Mouse (Mus musculus) kidney, embryonic 15.5 days (tissue): ENCODE data around the gene Pard6a. TPM values are rescaled to one million over a fixed set of nuclear protein-coding genes. Genes with fewer than 3 reads are reported as not detected.

Experiments
- ATAC-seq: fragments of 200-750 bp; cut with Nextera tagmentation; replicated peaks from 2 replicates; pipeline ENCODE4 v1.8.0; 2017; ENCODE audit warnings: moderate TSS enrichment; ENCODE audit not compliant: low FRiP score
- H3K27ac ChIP-seq: fragments of 300-500 bp; sonication (generic); 2 replicates; pipeline ENCODE4 v1.5.1; 2015; ENCODE audit warnings: mild to moderate bottlenecking, inconsistent platforms
- H3K27me3 ChIP-seq: fragments of 300-500 bp; sonication (generic); 2 replicates; pipeline ENCODE4 v1.6.1; 2015; ENCODE audit warnings: inconsistent platforms
- H3K36me3 ChIP-seq: fragments of 300-500 bp; sonication (generic); 2 replicates; pipeline ENCODE4 v1.6.1; 2015; ENCODE audit warnings: inconsistent platforms
- H3K4me1 ChIP-seq: fragments of 300-500 bp; sonication (generic); 2 replicates; pipeline ENCODE4 v1.6.1; 2015; ENCODE audit warnings: inconsistent platforms
- H3K4me2 ChIP-seq: fragments of 300-500 bp; sonication (generic); 2 replicates; pipeline ENCODE4 v1.6.1; 2015; ENCODE audit warnings: moderate library complexity, mild to moderate bottlenecking, inconsistent platforms
- H3K4me3 ChIP-seq: fragments of 300-500 bp; sonication (generic); replicated peaks from 2 replicates; pipeline ENCODE4 v1.5.1; 2015; ENCODE audit warnings: mild to moderate bottlenecking, inconsistent platforms
- H3K9ac ChIP-seq: fragments of 300-500 bp; sonication (generic); 2 replicates; pipeline ENCODE4 v1.6.1; 2015; ENCODE audit warnings: mild to moderate bottlenecking, inconsistent platforms
- H3K9me3 ChIP-seq: fragments of 300-500 bp; sonication (generic); replicated peaks from 2 replicates; pipeline ENCODE4 v1.6.1; 2016; ENCODE audit warnings: inconsistent platforms
- WGBS: fragments of 180-500 bp; shearing (Covaris S2); methylation state at CpG from one replicate; pipeline ENCODE4 v1.1.7; 2015; ENCODE audit warnings: mixed read lengths; 5-methylcytosine and 5-hydroxymethylcytosine counted together
- polyA plus RNA-seq: library from polyadenylated mRNA; unstranded; fragments of >200 nt; fragmentation: Nextera tagmentation; extraction: Ambion mirVana; gene quantifications from 2 replicates; pipeline ENCODE4 v1.2.1, GENCODE M21; 2015

Gene Pard6a
- polyA plus RNA-seq, 1 experiment from 2014 or later, result 16.9 TPM

DNA sequence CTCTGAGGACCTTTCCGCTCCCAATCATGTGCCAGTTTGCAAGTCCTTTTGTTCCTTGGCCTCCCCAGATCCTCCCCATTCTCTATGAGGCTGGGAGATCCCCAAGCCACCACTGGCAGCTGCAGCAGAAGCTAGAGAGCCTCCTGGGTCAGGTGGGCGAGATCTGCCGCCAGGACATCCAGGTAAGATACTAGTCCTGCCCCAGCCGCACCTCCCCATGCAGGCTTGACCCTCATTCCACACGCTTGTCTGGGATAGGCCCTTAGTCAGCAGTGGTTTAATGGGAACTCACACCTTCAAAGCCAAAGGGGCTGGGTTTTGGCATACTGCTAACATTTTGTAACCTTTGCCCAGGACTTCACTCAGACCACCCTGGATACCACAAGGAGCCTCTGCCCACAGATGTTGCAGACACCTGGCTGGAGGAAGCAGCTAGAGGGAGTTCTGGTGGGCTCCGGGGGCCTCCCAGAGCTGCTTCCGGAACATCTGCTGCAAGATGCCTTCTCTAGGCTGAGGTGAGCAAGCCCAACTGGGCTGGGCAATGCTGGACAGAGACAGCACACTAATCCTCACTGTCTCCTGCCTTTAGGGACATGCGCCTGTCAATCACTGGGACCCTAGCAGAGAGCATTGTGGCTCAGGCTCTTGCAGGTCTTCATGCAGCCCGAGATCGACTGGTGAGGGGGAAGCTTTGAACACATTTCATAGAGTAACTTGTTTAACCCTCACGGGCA is 8.3 kb upstream of the Pard6a start:
- Histone ChIP-seq H3K27ac (no peak overlapping the region), H3K4me1 (peaks cover 15% of the 10 kb centered on the region), H3K36me3 (peaks cover 22% of the 10 kb centered on the region), H3K4me2 (no peak overlapping the region), H3K27me3 (peaks cover 6% of the 10 kb centered on the region), H3K4me3 (no peak overlapping the region), H3K9ac (no peak overlapping the region), H3K9me3 (no peaks in the 10 kb centered on the region)
- no peak for ATAC-seq
- WGBS, result 94% methylated on average over 11 of the region's 11 CpGs

DNA sequence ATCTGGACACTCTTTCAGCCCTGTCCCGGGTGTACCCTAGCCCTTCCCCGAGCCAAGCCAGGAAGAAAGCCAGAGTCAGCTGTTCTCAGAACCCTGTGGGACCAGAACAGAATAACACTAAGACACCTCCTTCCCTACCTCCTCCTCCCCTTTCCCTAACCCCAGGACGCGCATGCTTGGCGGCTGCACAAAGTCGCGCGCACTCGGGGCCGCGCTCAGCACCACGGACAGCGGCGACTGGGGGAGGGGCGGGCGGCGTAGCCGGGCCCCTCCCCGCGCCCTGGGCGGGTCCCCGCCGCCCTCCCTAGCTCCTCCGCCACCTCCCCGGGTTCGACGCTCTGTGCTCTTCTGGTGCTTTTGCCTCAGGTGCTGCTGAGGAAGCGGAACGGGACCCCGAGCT is 7.3 kb upstream of the Pard6a start:
- Histone ChIP-seq H3K4me2 (peak overlapping the region; percentile 94), H3K27ac (no peak overlapping the region), H3K4me3 (peak overlapping the region; percentile 48), H3K4me1 (peaks cover 15% of the 10 kb centered on the region), H3K27me3 (peaks cover 6% of the 10 kb centered on the region), H3K36me3 (peaks cover 32% of the 10 kb centered on the region), H3K9ac (peak overlapping the region; percentile 34), H3K9me3 (no peaks in the 10 kb centered on the region)
- peak; percentile 61 for ATAC-seq
- WGBS, result 3% methylated on average over 28 of the region's 30 CpGs

DNA sequence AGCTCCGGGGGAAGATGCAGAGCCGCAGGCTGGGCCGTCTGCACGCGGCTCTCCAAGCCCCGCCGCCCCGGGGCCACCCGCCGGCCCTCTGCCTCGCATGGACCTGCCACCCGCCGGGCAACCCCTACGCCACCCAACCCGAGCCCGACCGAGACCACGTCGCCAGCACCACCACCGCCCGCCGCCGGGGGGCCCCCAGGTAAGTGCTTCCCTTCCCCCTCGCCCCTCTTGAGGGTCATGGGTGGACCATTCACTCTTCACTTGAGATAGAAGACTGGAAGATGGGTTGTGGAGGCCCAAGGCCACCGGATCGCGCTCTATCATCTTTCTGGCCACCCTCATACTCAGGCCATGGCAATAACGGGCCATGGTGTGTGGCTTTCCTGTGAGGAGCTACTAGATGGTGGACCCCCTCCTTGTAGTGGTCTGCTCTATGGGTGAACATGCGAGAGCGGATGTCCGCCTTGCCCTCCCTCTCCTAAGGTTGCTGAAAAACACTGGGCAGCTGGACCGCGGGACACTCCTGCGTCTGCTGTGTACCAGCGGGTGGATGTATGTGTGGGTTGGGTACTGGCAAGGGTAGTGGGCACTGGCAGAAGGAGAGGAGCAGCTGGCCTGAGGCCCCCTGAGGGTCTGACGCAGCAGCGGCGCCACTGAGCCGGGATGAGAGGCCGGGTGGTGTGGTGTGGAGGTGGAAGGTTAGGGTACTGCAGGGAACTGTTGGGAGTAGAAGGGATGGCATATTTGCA is 6.7 kb upstream of the Pard6a start:
- peak overlapping the region; percentile 48 for H3K4me3 ChIP-seq
- peak; percentile 38; the same call in 1 of the 2 replicates for ATAC-seq

DNA sequence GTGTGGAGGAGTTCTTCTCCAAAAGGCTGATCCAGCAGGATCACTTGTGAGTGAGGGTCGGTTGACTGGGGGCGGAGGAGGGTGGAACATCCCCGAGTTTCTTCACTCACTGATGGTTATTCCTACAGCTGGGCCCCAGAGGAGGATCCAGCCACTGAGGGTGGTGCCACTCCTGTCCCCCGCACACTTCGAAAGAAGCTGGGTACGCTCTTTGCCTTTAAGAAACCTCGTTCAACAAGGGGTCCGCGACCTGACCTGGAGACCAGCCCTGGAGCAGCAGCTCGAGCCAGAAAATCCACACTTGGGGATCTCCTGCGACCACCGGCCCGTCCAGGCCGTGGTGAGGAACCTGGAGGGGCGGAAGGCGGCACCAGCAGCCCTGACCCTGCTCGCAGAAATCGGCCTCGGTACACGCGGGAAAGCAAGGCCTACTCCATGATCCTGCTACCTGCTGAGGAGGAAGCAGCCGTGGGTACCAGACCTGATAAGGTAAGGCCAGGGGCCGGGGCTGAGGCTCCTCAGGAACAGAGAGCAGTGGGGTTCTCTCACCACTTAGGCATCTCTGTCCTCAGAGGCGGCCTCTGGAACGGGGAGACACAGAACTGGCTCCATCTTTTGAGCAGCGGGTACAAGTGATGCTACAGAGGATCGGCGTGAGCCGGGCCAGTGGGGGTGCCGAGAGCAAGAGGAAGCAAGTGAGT is 5.7 kb upstream of the Pard6a start:
- H3K4me2 ChIP-seq, result no peak overlapping the region
- H3K9me3 ChIP-seq, result no peaks in the 10 kb centered on the region
- H3K27me3 ChIP-seq, result peaks cover 6% of the 10 kb centered on the region
- H3K4me3 ChIP-seq, result no peak overlapping the region
- peaks cover 25% of the 10 kb centered on the region for H3K4me1 ChIP-seq
- ATAC-seq, result no peak
- 79% methylated on average over 30 of the region's 30 CpGs for WGBS
- no peak overlapping the region for H3K27ac ChIP-seq
- H3K36me3 ChIP-seq, result peaks cover 35% of the 10 kb centered on the region
- H3K9ac ChIP-seq, result no peak overlapping the region

More for the DNA sequence above, 6.7 kb upstream of the Pard6a start:
- Histone ChIP-seq H3K27me3 (peaks cover 6% of the 10 kb centered on the region), H3K36me3 (peaks cover 35% of the 10 kb centered on the region), H3K4me1 (peaks cover 15% of the 10 kb centered on the region), H3K9me3 (no peaks in the 10 kb centered on the region), H3K4me2 (peak overlapping the region; percentile 94), H3K9ac (peak overlapping the region; percentile 34), H3K27ac (no peak overlapping the region)
- 6% methylated on average over 40 of the region's 40 CpGs for WGBS

DNA sequence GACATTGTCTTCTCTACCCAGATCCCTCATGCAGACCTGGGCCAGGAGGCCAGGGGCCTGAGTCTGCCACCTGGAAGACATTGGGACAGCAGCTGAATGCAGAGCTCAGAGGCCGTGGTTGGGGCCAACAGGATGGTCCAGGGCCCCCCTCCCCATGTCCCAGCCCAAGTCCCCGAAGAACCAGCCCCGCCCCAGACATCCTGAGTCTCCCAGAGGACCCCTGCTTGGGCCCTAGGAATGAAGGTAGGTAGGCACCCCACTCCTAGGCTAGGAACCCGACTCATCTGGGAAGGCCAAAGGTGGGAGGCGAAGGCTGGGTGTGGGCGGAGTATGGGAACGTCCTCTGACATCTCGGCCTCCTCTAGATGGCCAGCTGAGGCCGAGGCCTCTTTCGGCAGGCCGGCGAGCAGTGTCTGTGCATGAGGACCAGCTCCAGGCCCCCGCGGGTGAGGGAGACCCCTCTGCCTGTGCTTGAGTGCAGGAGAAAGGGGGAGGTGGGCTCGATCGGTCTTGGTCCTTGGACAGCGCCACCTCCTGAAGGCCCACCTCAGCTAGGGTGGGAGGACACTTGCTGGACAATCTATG is 3.7 kb upstream of the Pard6a start:
- 90% methylated on average over 17 of the region's 17 CpGs for WGBS

DNA sequence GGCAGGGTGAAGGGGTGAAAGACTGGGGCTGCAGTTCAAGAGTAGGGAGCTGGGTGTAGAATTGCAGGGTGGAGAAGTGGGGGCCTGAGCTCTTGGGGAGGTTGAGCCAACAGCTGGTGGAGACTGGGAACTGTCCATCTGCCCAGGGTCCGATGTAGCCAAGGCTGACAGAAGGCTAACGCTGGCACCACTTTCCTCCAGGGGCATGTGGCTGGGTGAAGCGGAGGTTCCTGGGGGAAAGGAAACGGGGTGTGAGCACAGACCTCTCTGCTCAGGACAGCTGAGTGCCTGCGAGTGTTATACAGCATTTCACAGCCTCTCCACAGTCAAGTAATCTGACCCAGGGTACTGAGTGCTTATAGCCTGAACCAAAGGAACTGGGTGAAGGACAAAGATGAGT is 2.2 kb upstream of the Pard6a start:
- Histone ChIP-seq H3K36me3 (peaks cover 44% of the 10 kb centered on the region), H3K27me3 (peaks cover 6% of the 10 kb centered on the region), H3K4me2 (no peak overlapping the region), H3K4me3 (no peak overlapping the region), H3K4me1 (peaks cover 36% of the 10 kb centered on the region), H3K9ac (no peak overlapping the region), H3K27ac (no peak overlapping the region), H3K9me3 (no peaks in the 10 kb centered on the region)
- WGBS, result 92% methylated on average over 5 of the region's 5 CpGs
- no peak for ATAC-seq

More for the DNA sequence above, 3.7 kb upstream of the Pard6a start:
- no peak overlapping the region for H3K9ac ChIP-seq
- no peaks in the 10 kb centered on the region for H3K9me3 ChIP-seq
- no peak overlapping the region for H3K27ac ChIP-seq
- no peak overlapping the region for H3K4me2 ChIP-seq
- peaks cover 36% of the 10 kb centered on the region for H3K4me1 ChIP-seq
- peaks cover 35% of the 10 kb centered on the region for H3K36me3 ChIP-seq
- no peak overlapping the region for H3K4me3 ChIP-seq
- peaks cover 6% of the 10 kb centered on the region for H3K27me3 ChIP-seq
- no peak for ATAC-seq

DNA sequence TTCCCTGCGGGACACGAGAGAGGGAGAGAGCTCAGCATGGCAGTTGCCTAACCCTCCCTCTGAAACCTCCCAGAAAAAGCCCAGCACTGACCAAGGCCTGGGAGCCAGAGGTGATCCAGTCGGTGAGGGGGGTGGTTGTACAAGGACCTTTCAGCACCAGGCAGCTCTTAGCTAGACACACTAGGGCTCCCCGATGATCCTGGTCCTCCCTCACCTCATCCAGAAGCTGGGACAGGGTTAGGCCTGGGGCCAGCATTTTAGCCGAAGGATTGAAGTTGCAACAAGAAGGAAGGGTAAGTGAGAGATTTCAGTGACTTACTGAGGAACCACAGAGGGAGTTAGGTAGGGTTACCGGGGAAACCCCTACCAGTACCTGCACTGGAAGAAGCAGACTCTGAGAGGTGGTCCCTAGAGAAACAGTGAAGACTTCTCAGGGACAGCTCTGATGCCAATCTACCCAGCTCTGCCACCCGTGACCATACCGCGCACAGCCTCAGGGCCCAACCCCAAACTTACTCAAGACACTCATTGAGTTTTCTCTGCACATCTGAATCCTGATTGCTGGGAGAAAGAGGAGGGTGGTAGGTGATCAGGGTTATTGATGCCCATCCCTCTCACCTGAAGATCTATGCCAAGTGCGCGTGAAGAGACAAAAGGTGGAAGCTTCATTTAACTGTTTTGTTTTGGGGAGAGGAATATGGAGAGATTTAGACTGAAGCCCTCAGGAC is 1.3 kb upstream of the Pard6a start:
- peaks cover 53% of the 10 kb centered on the region for H3K36me3 ChIP-seq
- 0 out of 2 replicates have a peak overlapping the region, but pooled peaks have one; percentile 46 for H3K9ac ChIP-seq
- H3K4me2 ChIP-seq, result peak overlapping the region; percentile 82
- peak overlapping the region; percentile 66 for H3K4me3 ChIP-seq
- whole genome bisulfite sequencing, result 85% methylated on average over 11 of the region's 11 CpGs
- H3K4me1 ChIP-seq, result peaks cover 26% of the 10 kb centered on the region
- H3K9me3 ChIP-seq, result no peaks in the 10 kb centered on the region
- peaks cover 6% of the 10 kb centered on the region for H3K27me3 ChIP-seq
- no peak for ATAC-seq
- H3K27ac ChIP-seq, result no peak overlapping the region

DNA sequence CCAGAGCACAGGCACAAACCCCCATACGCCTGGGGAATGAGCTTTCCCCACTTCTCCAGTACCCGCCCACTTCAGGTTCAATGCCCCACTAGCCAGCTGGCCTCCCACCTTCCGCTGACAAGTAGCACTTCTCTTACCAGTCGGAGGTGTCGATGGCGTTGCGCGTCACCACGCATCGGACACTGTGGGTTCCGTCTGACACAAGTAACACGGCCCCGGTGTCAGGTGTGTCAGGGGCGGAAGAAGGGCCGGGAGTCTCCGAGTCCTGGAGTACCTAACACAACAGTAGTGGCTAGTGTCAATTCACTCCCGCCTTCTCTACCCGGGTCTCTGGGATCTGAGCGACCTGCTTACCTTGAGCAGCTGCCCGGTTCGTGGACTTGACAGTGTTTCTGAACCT is 382 bp upstream of the Pard6a start:
- peak overlapping the region; percentile 66 for H3K4me3 ChIP-seq
- peaks cover 56% of the 10 kb centered on the region for H3K36me3 ChIP-seq
- peak overlapping the region; percentile 94 for H3K27ac ChIP-seq
- peak overlapping the region; percentile 82 for H3K4me2 ChIP-seq
- H3K27me3 ChIP-seq, result no peaks in the 10 kb centered on the region
- peaks cover 24% of the 10 kb centered on the region for H3K4me1 ChIP-seq
- WGBS, result under 1% methylated on average over 21 of the region's 21 CpGs
- H3K9ac ChIP-seq, result peak overlapping the region; percentile 46
- ATAC-seq, result peak; percentile 58
- no peaks in the 10 kb centered on the region for H3K9me3 ChIP-seq

DNA sequence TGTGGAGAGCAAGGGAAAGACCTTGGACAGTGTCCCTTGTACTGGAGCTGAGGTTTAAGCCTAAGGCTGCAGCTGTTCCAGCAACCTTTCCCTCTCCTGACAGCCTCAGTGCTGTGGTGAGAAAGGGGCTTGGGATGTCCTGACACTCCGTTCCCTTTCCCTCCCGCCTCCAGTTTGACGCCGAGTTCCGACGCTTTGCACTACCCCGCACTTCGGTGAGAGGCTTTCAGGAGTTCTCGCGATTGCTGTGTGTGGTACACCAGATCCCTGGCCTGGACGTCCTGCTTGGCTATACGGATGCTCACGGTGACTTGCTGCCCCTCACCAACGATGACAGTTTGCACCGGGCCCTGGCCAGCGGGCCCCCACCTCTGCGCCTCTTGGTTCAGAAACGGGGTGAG is 1.1 kb downstream of the Pard6a start:
- peaks cover 47% of the 10 kb centered on the region for H3K36me3 ChIP-seq
- peak overlapping the region; percentile 46 for H3K9ac ChIP-seq
- H3K4me2 ChIP-seq, result peak overlapping the region; percentile 82
- H3K27me3 ChIP-seq, result no peaks in the 10 kb centered on the region
- 38% methylated on average over 18 of the region's 18 CpGs for WGBS
- no peak for ATAC-seq
- peak overlapping the region; percentile 94 for H3K27ac ChIP-seq
- H3K4me3 ChIP-seq, result peak overlapping the region; percentile 66
- peaks cover 34% of the 10 kb centered on the region for H3K4me1 ChIP-seq
- H3K9me3 ChIP-seq, result no peaks in the 10 kb centered on the region

DNA sequence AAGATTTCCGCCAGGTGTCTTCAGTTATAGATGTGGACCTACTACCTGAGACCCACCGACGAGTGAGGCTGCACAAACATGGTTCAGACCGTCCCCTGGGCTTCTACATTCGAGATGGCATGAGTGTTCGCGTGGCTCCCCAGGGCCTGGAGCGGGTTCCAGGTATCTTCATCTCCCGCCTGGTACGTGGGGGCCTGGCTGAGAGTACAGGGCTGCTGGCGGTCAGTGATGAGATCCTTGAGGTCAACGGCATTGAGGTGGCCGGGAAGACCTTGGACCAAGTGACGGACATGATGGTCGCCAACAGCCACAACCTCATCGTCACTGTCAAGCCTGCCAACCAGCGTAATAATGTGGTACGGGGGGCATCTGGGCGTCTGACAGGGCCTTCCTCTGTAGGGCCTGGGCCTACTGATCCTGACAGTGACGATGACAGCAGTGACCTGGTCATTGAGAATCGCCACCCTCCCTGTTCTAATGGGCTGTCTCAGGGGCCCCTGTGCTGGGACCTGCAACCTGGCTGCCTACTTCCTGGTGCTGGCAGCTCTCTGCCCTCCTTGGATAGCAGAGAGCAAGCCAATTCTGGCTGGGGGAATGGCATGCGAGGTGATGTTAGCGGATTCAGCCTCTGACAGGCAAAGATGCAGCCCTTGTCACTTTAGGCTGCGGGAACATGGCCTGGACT is 1.9 kb downstream of the Pard6a start:
- Histone ChIP-seq H3K27ac (no peak overlapping the region), H3K9me3 (no peaks in the 10 kb centered on the region), H3K4me1 (peaks cover 40% of the 10 kb centered on the region), H3K4me3 (no peak overlapping the region), H3K9ac (no peak overlapping the region), H3K36me3 (peaks cover 38% of the 10 kb centered on the region), H3K27me3 (no peaks in the 10 kb centered on the region), H3K4me2 (peak overlapping the region; percentile 82; the same call in 1 of the 2 replicates)
- WGBS, result 91% methylated on average over 24 of the region's 24 CpGs
- no peak for ATAC-seq
